Mouse (Mus musculus) ES-CJ7 (cell line): Measurements from ENCODE around the gene Pfkl.
"Not testable (repeated sequence)": the region's sequence is repeated elsewhere in the genome, so short reads cannot be mapped to it uniquely, and the experiment has no call there.

Experiments used
- DNase-seq: peaks from one replicate; pipeline ENCODE4 v3.0.0; 2011; ENCODE audit warnings: low read depth, low spot score

Gene Pfkl

GRCm38 (mm10) chr10:78009945-78010293, at the start of gene Pfkl:
TSS of gene Pfkl (minus strand) at chr10:78010083.
- peak; percentile 79 for DNase-seq

GRCm38 (mm10) chr10:78057056-78057455, 47.2 kb upstream of the Pfkl start:
- DNase-seq = no peak

GRCm38 (mm10) chr10:78054633-78055565, 45.0 kb upstream of the Pfkl start:
- peak; percentile 54 for DNase-seq

GRCm38 (mm10) chr10:78049519-78050035, 39.7 kb upstream of the Pfkl start:
- DNase-seq = peak; percentile 89

GRCm38 (mm10) chr10:78048061-78048730, 38.3 kb upstream of the Pfkl start:
- peak; percentile 91 for DNase-seq

GRCm38 (mm10) chr10:78046388-78046787, 36.5 kb upstream of the Pfkl start:
- DNase-seq = no peak

- no peak for DNase-seq
Measured at GRCm38 (mm10) chr10:78044531-78044930, 34.6 kb upstream of the Pfkl start.

GRCm38 (mm10) chr10:78043406-78043836, 33.5 kb upstream of the Pfkl start, which contains the start of gene Aire:
TSS of gene Aire (minus strand) at chr10:78043610.
- DNase-seq = peak; percentile 86

GRCm38 (mm10) chr10:78042697-78043405, 33.0 kb upstream of the Pfkl start:
- no peak for DNase-seq

GRCm38 (mm10) chr10:78042096-78042495, 32.2 kb upstream of the Pfkl start:
- DNase-seq = no peak

GRCm38 (mm10) chr10:78041647-78042046, 31.8 kb upstream of the Pfkl start, which contains the start of gene Dnmt3l:
TSS of gene Dnmt3l (plus strand) at chr10:78041947.
- DNase-seq = no peak

- DNase-seq = no peak
Measured at GRCm38 (mm10) chr10:78037139-78037538, 27.3 kb upstream of the Pfkl start.

- DNase-seq = no peak
Measured at GRCm38 (mm10) chr10:78031987-78032386, 22.1 kb upstream of the Pfkl start.

GRCm38 (mm10) chr10:78029080-78029479, 19.2 kb upstream of the Pfkl start:
- no peak for DNase-seq

- peak; percentile 88 for DNase-seq
Measured at GRCm38 (mm10) chr10:78028129-78028528, 18.2 kb upstream of the Pfkl start.

GRCm38 (mm10) chr10:78025453-78025852, 15.6 kb upstream of the Pfkl start:
- DNase-seq = not testable (repeated sequence)

GRCm38 (mm10) chr10:78019984-78020383, 10.1 kb upstream of the Pfkl start:
- not testable (repeated sequence) for DNase-seq

GRCm38 (mm10) chr10:78019291-78019690, 9.4 kb upstream of the Pfkl start:
- no peak for DNase-seq

GRCm38 (mm10) chr10:78018797-78019203, 8.9 kb upstream of the Pfkl start:
- peak; percentile 82 for DNase-seq

- no peak for DNase-seq
Measured at GRCm38 (mm10) chr10:78016366-78016765, 6.5 kb upstream of the Pfkl start.

GRCm38 (mm10) chr10:78015489-78015888, 5.6 kb upstream of the Pfkl start:
- DNase-seq = no peak
